Mouse (Mus musculus): ENCODE results near the gene Atat1. TPM values are rescaled to one million over a fixed set of nuclear protein-coding genes. Genes with fewer than 3 reads are reported as not detected.

The Atat1 gene
- total and polyA plus RNA-seq, 2 experiments from 2014 or later: 163 to 225 TPM

GRCm38 (mm10) chr17:35868165-35868820 lies 41.6 kb downstream of the Atat1 start:
- TF ChIP-seq CTCF (IDR thresholded peaks at IDR 0.05; ENCODE audit: low read depth): no peak
- Histone ChIP-seq H3K4me1 (ENCODE audit: insufficient read depth, low read length) (peaks cover 19% of the 10 kb centered on the region), H3K27me3 (ENCODE audit: insufficient read depth, low read length) (no peaks in the 10 kb centered on the region), H3K27ac (peak overlapping the region; percentile 95), H3K36me3 (ENCODE audit: insufficient read depth, low read length) (no peaks in the 10 kb centered on the region), H3K4me2 (ENCODE audit: low read depth, low read length) (peak overlapping the region; percentile 93), H3K9me3 (ENCODE audit: low read length) (no peaks in the 10 kb centered on the region), H3K4me3 (ENCODE audit: low read length) (peak overlapping the region; percentile 56), H3K9ac (replicated peaks; ENCODE audit: low read length) (peak overlapping the region; percentile 84)
- ATAC-seq (no peak), DNase-seq (ENCODE audit: low spot score) (no peak)
- 25% methylated on average over 16 of the region's 17 CpGs for WGBS

- Histone ChIP-seq H3K9ac (replicated peaks; ENCODE audit: low read length) (peak overlapping the region; percentile 84), H3K4me2 (ENCODE audit: low read depth, low read length) (peak overlapping the region; percentile 93), H3K9me3 (ENCODE audit: low read length) (no peaks in the 10 kb centered on the region), H3K4me3 (ENCODE audit: low read length) (peak overlapping the region; percentile 56), H3K4me1 (ENCODE audit: insufficient read depth, low read length) (peaks cover 19% of the 10 kb centered on the region), H3K27ac (peak overlapping the region; percentile 95), H3K27me3 (ENCODE audit: insufficient read depth, low read length) (no peaks in the 10 kb centered on the region), H3K36me3 (ENCODE audit: insufficient read depth, low read length) (no peaks in the 10 kb centered on the region)
- 8% methylated on average over 26 of the region's 26 CpGs for WGBS
- ATAC-seq (no peak), DNase-seq (ENCODE audit: low spot score) (peak; percentile 33)
- peak; percentile 31; the same call in 1 of the 2 replicates for TF ChIP-seq CTCF (IDR thresholded peaks at IDR 0.05; ENCODE audit: low read depth)
Measured at GRCm38 (mm10) chr17:35866911-35867890, 42.7 kb downstream of the Atat1 start.

GRCm38 (mm10) chr17:35866281-35866831 lies 43.5 kb downstream of the Atat1 start:
- TF ChIP-seq CTCF (IDR thresholded peaks at IDR 0.05; ENCODE audit: low read depth): no peak
- WGBS: under 1% methylated on average over 23 of the region's 38 CpGs
- H3K9me3 ChIP-seq (ENCODE audit: low read length): no peaks in the 10 kb centered on the region

GRCm38 (mm10) chr17:35865481-35866280 lies 44.2 kb downstream of the Atat1 start, which contains the start of gene Ppp1r18:
Ppp1r18 (plus strand) TSS chr17:35865593.
- Histone ChIP-seq H3K27ac (peak within 1 kb of the TSS; percentile 95), H3K9me3 (ENCODE audit: low read length) (no peaks in the 10 kb centered on the region), H3K4me2 (ENCODE audit: low read depth, low read length) (peak within 1 kb of the TSS; percentile 93), H3K4me1 (ENCODE audit: insufficient read depth, low read length) (peaks cover 18% of the 10 kb centered on the region), H3K4me3 (ENCODE audit: low read length) (peak within 1 kb of the TSS; percentile 56), H3K27me3 (ENCODE audit: insufficient read depth, low read length) (no peaks in the 10 kb centered on the region), H3K36me3 (ENCODE audit: insufficient read depth, low read length) (no peaks in the 10 kb centered on the region), H3K9ac (replicated peaks; ENCODE audit: low read length) (peak within 1 kb of the TSS; percentile 84)
- WGBS: under 1% methylated on average over 39 of the region's 48 CpGs
- DNase-seq (ENCODE audit: low spot score): peak; percentile 84
- no peak for TF ChIP-seq CTCF (IDR thresholded peaks at IDR 0.05; ENCODE audit: low read depth)
- ATAC-seq: peak; percentile 57

More at GRCm38 (mm10) chr17:35866281-35866831, 43.5 kb downstream of the Atat1 start:
- Histone ChIP-seq H3K9ac (replicated peaks; ENCODE audit: low read length) (peak overlapping the region; percentile 84), H3K27me3 (ENCODE audit: insufficient read depth, low read length) (no peaks in the 10 kb centered on the region), H3K4me3 (ENCODE audit: low read length) (peak overlapping the region; percentile 56), H3K27ac (peak overlapping the region; percentile 95), H3K36me3 (ENCODE audit: insufficient read depth, low read length) (no peaks in the 10 kb centered on the region), H3K4me2 (ENCODE audit: low read depth, low read length) (peak overlapping the region; percentile 93), H3K4me1 (ENCODE audit: insufficient read depth, low read length) (peaks cover 19% of the 10 kb centered on the region)
- peak; percentile 74 for DNase-seq (ENCODE audit: low spot score)
- ATAC-seq: peak; percentile 46

GRCm38 (mm10) chr17:35864832-35865353 lies 45.0 kb downstream of the Atat1 start:
- WGBS: 24% methylated on average over 10 of the region's 10 CpGs

More at GRCm38 (mm10) chr17:35864832-35865353, 45.0 kb downstream of the Atat1 start:
- H3K4me3 ChIP-seq (ENCODE audit: low read length): peak overlapping the region; percentile 56
- H3K4me2 ChIP-seq (ENCODE audit: low read depth, low read length): peak overlapping the region; percentile 93
- H3K36me3 ChIP-seq (ENCODE audit: insufficient read depth, low read length): no peaks in the 10 kb centered on the region
- no peaks in the 10 kb centered on the region for H3K27me3 ChIP-seq (ENCODE audit: insufficient read depth, low read length)
- TF ChIP-seq CTCF (IDR thresholded peaks at IDR 0.05; ENCODE audit: low read depth): no peak
- H3K4me1 ChIP-seq (ENCODE audit: insufficient read depth, low read length): peaks cover 11% of the 10 kb centered on the region
- no peaks in the 10 kb centered on the region for H3K9me3 ChIP-seq (ENCODE audit: low read length)
- no peak for ATAC-seq
- DNase-seq (ENCODE audit: low spot score): no peak
- peak overlapping the region; percentile 95 for H3K27ac ChIP-seq
- peak overlapping the region; percentile 84 for H3K9ac ChIP-seq (replicated peaks; ENCODE audit: low read length)
